Mouse (Mus musculus) MEL (cell line): ENCODE measurements around the gene Drd3.

Source experiments
- CTCF ChIP-seq, 3 experiments: IDR thresholded peaks in 2 of 3; conservative IDR thresholded peaks in 1 of 3; 2 replicates each; pipeline ENCODE4 v1.5.1; 2011 to 2012; ENCODE audit warnings: low read length in 3 of 3, low read depth in 2 of 3, mild to moderate bottlenecking in 2 of 3, improper control_type of control experiment in 1 of 3, inconsistent platforms in 1 of 3, mixed read lengths in 1 of 3, moderate library complexity in 1 of 3; ENCODE audit not compliant: control insufficient read depth in 1 of 3, insufficient read depth in 1 of 3, poor library complexity in 1 of 3, severe bottlenecking in 1 of 3
- EP300 ChIP-seq, 2 experiments: IDR thresholded peaks; 2 replicates each; pipeline ENCODE4 v1.6.1; 2011; ENCODE audit warnings: improper control_type of control experiment in 2 of 2, low read length in 2 of 2, low read depth in 1 of 2, mild to moderate bottlenecking in 1 of 2
- ETS1 ChIP-seq: IDR thresholded peaks from 2 replicates; pipeline ENCODE4 v1.6.1; 2012; ENCODE audit warnings: low read depth, mild to moderate bottlenecking, inconsistent platforms, low read length, improper control_type of control experiment, moderate library complexity
- KAT2A ChIP-seq: conservative IDR thresholded peaks from 2 replicates; pipeline ENCODE4 v1.6.1; 2012; ENCODE audit warnings: low read depth, low read length, improper control_type of control experiment, inconsistent platforms
- MAX ChIP-seq: IDR thresholded peaks from 2 replicates; pipeline ENCODE4 v1.6.1; 2011; ENCODE audit warnings: low read length, improper control_type of control experiment
- MXI1 ChIP-seq: IDR thresholded peaks from 2 replicates; pipeline ENCODE4 v1.6.1; 2011; ENCODE audit warnings: mild to moderate bottlenecking, low read depth, low read length, improper control_type of control experiment
- MYC ChIP-seq: IDR thresholded peaks from 2 replicates; pipeline ENCODE4 v1.6.1; 2011; ENCODE audit warnings: low read depth, mild to moderate bottlenecking, low read length, improper control_type of control experiment, moderate library complexity
- NELFE ChIP-seq: IDR thresholded peaks from 2 replicates; pipeline ENCODE4 v1.6.1; 2011; ENCODE audit warnings: low read depth, low read length, improper control_type of control experiment
- POLR2A ChIP-seq, 2 experiments: IDR thresholded peaks; 2 replicates each; pipeline ENCODE4 v1.6.1; 2011 to 2012; ENCODE audit warnings: low read length in 2 of 2, mild to moderate bottlenecking in 2 of 2, control low read depth in 1 of 2, improper control_type of control experiment in 1 of 2, low read depth in 1 of 2, moderate library complexity in 1 of 2; ENCODE audit not compliant: control insufficient read depth in 1 of 2, insufficient read depth in 1 of 2, poor library complexity in 1 of 2
- RAD21 ChIP-seq: IDR thresholded peaks from 2 replicates; pipeline ENCODE4 v1.6.1; 2011; ENCODE audit warnings: mild to moderate bottlenecking, low read depth, low read length, improper control_type of control experiment
- SIN3A ChIP-seq: IDR thresholded peaks from 2 replicates; pipeline ENCODE4 v1.6.1; 2012; ENCODE audit warnings: low read length, improper control_type of control experiment, inconsistent platforms

GRCm38 (mm10) chr16:43740936-43741335 is 12.9 kb upstream of the Drd3 start:
- TF ChIP-seq MXI1 (no peak), CTCF (IDR thresholded peaks at IDR 0.05 in 2 of 3, conservative IDR thresholded peaks at IDR 0.05 in 1 of 3; ENCODE audit: control insufficient read depth in 1 of 3, insufficient read depth in 1 of 3, low read depth in 2 of 3, low read length in 3 of 3, poor library complexity in 1 of 3, severe bottlenecking in 1 of 3) (no peak), MYC (no peak), NELFE (no peak), EP300 (IDR thresholded peaks at IDR 0.05; ENCODE audit: low read depth in 1 of 2, low read length in 2 of 2) (no peak), SIN3A (no peak), ETS1 (no peak), MAX (no peak), RAD21 (no peak), POLR2A (IDR thresholded peaks at IDR 0.05; ENCODE audit: control insufficient read depth in 1 of 2, insufficient read depth in 1 of 2, low read depth in 1 of 2, low read length in 2 of 2, poor library complexity in 1 of 2) (no peak), KAT2A (no peak)
